Mouse (Mus musculus) layer of hippocampus, postnatal 25 days (tissue): ENCODE data around the gene Eef1g. TPM values are rescaled to one million over a fixed set of nuclear protein-coding genes. Genes with fewer than 3 reads are reported as not detected.
"Not testable (repeated sequence)": the region's sequence is repeated elsewhere in the genome, so short reads cannot be mapped to it uniquely, and the experiment has no call there.

ENCODE experiments used
- DNase-seq, 2 experiments: peaks; one replicate each; pipeline ENCODE4 v3.0.0; 2022; ENCODE audit warnings: mixed read lengths in 2 of 2, low spot score in 1 of 2; ENCODE audit errors: extremely low spot score in 1 of 2
- total RNA-seq, 2 experiments: library from RNA; stranded (reverse); gene quantifications; 2 replicates each; pipeline ENCODE4 v1.2.3; 2021

Gene Eef1g
- total RNA-seq, 2 experiments from 2014 or later = 215 to 256 TPM

- DNase-seq = no peak
Measured at GRCm38 (mm10) chr19:8944062-8944461, 22.8 kb upstream of the Eef1g start.

DNA sequence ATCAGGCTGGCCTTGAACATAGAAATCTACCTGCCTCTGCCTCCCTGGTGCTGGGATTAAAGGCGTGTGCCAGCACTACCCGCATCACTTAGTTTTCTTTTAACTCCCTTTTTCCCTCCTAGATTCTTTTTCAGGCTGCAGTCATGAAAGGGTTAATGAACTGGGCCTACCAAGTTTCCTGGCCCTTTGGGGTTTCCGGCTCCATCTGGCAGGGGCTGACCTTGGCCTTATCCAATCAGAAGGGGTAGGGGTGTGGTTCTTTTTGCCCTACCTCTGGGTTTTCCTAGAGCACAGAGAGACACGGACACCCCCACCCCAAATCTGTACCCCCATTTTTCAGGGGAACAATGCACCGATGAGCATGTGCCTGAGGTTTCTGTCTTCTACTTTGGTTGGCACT, 22.1 kb upstream of the Eef1g start:
- no peak for DNase-seq

DNA sequence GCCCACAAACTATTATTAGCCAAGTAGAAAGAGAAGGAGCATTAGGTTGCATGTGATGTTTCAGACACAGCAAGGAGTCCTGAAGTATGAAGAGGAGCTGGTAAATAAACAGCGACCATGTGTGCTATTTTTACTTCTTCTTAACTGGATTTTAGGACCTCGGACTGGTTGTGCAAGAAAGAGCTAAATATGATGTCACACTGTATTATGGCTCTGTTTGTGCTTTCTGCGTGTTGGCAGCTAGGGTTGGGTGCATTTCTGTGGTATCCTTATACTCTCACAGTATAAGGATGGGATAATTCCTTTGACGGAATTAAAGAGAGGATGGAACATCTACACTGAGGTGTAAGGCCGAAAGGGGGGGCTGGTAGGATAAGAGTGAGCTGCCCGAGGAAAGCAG, 21.6 kb upstream of the Eef1g start:
- no peak for DNase-seq

GRCm38 (mm10) chr19:8946929-8947328, 19.9 kb upstream of the Eef1g start:
- DNase-seq = no peak

GRCm38 (mm10) chr19:8950190-8950589, 16.7 kb upstream of the Eef1g start:
- DNase-seq = no peak

GRCm38 (mm10) chr19:8952241-8952640, 14.6 kb upstream of the Eef1g start:
- no peak for DNase-seq

- DNase-seq = peak; percentile 82 to 87
Measured at GRCm38 (mm10) chr19:8953135-8954039, 13.5 kb upstream of the Eef1g start, which contains the start of gene Tut1. Tut1 (plus strand) TSS chr19:8953847.

DNA sequence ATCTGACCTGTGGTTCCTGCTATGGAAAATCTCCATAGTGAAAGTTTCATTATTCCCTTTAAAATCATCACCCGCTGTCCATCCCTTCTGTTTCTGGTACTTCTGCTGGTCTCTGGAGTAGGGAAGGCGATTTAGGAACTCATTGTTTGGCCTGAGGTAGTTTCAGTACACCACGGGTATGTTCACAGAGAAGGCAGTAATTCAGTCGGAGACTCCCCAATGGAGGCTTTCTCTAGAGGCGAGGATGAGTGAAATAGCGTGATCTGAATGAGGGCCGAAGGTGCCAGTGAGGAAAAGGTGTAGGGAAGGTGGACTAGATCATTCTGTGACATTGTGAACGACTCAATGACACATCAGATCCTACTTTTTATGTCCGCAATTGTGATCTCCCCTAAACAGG, 12.7 kb upstream of the Eef1g start:
- no peak for DNase-seq

- no peak for DNase-seq
Measured at GRCm38 (mm10) chr19:8962256-8962655, 4.6 kb upstream of the Eef1g start.

DNA sequence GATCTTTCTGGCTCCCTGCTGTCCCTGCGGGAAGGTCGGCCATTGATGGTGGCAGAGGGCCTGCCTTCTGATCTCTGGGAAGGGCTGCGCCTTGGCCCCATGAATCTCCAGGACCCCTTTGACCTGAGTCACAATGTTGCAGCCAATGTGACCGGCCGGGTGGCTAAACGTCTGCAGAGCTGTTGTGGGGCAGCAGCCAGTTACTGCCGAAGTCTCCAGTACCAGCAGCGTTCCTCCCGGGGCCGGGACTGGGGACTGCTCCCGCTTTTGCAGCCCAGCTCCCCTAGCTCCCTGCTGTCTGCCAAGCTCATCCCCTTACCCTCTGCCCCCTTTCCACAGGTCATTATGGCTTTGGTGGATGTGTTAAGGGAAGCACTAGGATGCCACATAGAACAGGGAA, 1.8 kb upstream of the Eef1g start:
- DNase-seq = no peak

DNA sequence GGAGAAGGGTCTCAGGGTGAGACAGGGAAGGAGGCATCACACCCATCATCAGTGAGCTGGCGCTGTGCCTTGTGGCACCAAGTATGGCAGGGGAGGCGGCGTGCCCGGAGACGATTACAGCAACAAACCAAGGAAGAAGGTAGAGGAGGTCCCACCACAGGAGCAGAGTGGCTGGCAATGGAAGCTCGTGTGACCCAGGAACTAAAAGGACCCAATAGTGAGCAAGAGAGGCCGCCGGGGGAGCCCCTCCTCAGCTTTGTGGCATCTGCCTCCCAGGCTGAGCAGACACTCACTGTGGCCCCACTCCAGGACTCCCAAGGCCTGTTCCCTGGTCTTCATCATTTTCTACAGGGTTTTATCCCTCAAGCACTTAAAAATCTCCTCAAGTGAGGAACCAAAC, 1.1 kb upstream of the Eef1g start:
- DNase-seq = no peak

DNA sequence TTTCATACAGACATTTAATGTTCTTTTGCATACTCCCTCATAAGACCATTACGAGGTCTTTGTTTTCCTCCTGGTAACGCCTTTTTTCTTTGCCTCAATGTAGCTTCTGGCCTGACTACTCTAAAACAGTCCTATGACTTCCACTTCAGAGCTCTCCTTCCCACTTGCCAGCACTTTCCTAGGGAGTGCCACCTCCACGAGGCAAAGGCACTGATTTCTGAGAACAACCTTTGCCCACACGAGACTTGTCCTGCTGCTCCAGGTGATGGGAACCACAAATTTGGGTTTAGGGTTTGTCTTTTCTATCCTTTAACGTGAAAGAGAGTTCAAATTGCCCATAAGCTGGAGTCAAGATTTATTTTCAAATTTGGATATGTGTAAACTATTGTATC, 647 bp upstream of the Eef1g start:
- DNase-seq = no peak

DNA sequence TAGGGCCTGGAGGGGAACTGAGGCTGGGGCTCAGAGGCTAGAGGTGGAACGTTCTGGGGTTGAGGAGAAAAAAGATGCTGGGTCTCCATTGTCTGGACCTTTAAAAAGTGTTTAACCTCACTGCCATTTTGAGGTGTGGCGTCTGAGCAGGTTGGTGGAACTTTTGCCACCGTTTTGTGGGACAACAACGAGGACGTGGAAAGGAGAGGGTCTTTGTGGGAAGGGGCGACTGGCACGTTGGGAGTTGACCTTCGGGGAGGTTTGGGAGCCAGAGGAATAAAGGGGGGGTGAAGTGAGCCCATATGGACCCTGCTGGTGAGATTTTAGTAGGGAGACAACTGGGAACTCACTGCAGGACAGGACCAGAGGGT, 517 bp downstream of the Eef1g start:
- DNase-seq = no peak

DNA sequence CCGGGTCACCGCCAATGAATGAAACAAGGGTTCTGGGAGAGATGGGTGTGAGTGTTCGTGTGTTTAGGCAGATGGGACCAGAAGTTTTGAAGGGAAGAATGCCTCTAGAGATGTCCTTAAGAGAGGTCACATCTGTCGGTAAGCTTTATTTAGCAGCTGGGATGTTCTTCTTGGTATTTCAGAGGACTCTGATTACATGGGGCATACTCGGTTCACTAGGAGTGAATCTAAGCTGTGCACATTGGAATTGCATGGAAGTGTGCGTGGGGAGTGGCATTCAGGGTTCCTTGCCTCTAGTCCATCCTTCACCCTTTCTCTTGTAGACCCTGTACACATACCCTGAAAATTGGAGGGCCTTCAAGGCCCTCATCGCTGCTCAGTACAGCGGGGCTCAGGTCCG, 1.1 kb downstream of the Eef1g start:
- DNase-seq = no peak

- not testable (repeated sequence) for DNase-seq
Measured at GRCm38 (mm10) chr19:8972491-8972890, 5.7 kb downstream of the Eef1g start.

GRCm38 (mm10) chr19:8974638-8975037, 7.8 kb downstream of the Eef1g start:
- no peak for DNase-seq

- no peak for DNase-seq
Measured at GRCm38 (mm10) chr19:8975491-8975890, 8.7 kb downstream of the Eef1g start.

DNA sequence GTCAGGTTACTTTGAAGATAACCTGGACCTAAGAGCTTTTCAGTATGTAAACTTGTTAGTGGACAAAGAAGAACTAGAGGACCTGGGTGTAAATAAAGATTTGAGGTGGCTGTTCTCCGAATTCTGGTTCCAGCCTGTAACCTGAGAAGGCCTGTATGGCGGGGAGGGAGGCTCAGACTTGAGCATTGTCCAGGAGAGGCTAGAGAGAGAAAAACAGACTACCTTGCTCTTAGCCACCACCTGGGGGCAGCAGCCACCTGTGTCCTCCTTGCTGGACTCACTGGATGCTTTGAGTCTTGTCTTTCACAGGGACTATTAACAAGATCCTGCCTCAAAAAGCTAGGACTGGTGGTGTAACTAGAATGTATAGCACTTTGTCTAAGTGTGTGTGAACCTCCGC, 9.7 kb downstream of the Eef1g start:
- no peak for DNase-seq

DNA sequence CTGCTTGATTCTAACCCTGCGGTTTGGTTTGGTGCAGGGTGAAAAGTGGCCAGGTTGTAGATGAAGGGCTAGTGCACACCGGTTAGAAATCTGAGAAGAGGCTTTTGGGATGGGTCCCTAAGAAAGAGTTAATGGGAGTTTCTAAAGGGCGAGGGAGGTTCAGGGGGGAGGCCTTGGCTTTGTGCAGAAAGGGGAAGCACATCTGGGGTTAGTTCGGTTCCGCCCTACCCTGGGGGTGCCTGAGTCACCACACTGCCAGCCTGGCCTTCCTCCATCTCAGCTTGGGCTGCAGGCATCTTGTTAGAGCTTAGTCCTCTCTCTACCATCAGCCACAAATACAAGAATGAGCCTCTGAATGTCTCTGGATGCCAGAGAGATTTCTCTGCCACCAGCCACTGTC, 13.9 kb downstream of the Eef1g start:
- DNase-seq = no peak

GRCm38 (mm10) chr19:8981450-8982168, 14.8 kb downstream of the Eef1g start:
- no peak for DNase-seq

- DNase-seq = no peak
Measured at GRCm38 (mm10) chr19:8982303-8983149, 15.7 kb downstream of the Eef1g start.
